Mouse (Mus musculus) lung, adult 2 months (tissue): ENCODE results near the gene Ckmt2. TPM values are rescaled to one million over a fixed set of nuclear protein-coding genes. Genes with fewer than 3 reads are reported as not detected.
A peak's percentile ranks its signal among the peaks of the same experiment; 100 is the strongest.

ENCODE experiments used
- DNase-seq: peaks from one replicate; pipeline ENCODE4 v3.0.0; 2022
- H3K4me1 ChIP-seq: fragments of 200-500 bp; 2 replicates; pipeline ENCODE4 v1.6.1; 2011; ENCODE audit warnings: low read length; ENCODE audit not compliant: control insufficient read depth, insufficient read depth
- H3K4me3 ChIP-seq: fragments of 200-500 bp; replicated peaks from 2 replicates; pipeline ENCODE3; 2011; ENCODE audit warnings: low read depth, mild to moderate bottlenecking, control low read depth, low read length; ENCODE audit errors: extremely low read depth
- CTCF ChIP-seq: fragments of 200-500 bp; IDR thresholded peaks from 2 replicates; pipeline ENCODE4 v1.5.1; 2011; ENCODE audit warnings: mild to moderate bottlenecking, low read length, control low read depth; ENCODE audit not compliant: insufficient read depth
- POLR2A ChIP-seq: fragments of 200-500 bp; IDR thresholded peaks from 2 replicates; pipeline ENCODE4 v1.6.1; 2011; ENCODE audit warnings: low read depth, mild to moderate bottlenecking, control low read depth, low read length, borderline replicate concordance; ENCODE audit errors: extremely low read depth
- WGBS: fragments of 180-500 bp; shearing (Covaris S2); methylation state at CpG from one replicate; pipeline ENCODE4 v1.1.7; 2018; 5-methylcytosine and 5-hydroxymethylcytosine counted together
- polyA plus RNA-seq: library from polyadenylated mRNA; depleted of rRNA; stranded (reverse); fragments of >200 nt; gene quantifications from 2 replicates; pipeline ENCODE4 v1.2.3, GENCODE M21; 2012

Gene Ckmt2
- polyA plus RNA-seq, 1 experiment, result 28.5 TPM

DNA sequence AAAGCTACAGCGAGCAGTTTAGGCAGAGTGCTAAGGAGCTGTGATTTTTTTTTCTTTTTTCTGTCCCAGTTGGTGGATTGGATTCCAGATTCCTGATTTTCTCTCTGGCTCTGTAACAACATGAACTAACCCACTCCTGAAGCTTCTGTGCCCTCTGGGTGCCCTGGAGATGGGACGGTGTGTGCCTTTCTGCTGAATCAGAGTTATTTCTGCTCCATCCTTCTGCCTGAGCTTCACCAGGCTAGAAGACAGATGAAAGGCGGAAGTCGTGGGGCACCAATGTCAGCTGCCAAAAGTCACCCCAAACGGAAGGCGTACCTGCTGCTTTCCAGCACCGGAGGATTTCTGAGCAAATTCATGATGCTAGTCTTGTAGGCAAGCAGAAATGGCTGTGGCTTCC is 2.1 kb downstream of the Ckmt2 start:
- no peaks in the 10 kb centered on the region for H3K4me1 ChIP-seq
- TF ChIP-seq CTCF (no peak), POLR2A (no peak)
- no peak overlapping the region for H3K4me3 ChIP-seq
- DNase-seq, result no peak
- 74% methylated on average over 7 of the region's 7 CpGs for WGBS

DNA sequence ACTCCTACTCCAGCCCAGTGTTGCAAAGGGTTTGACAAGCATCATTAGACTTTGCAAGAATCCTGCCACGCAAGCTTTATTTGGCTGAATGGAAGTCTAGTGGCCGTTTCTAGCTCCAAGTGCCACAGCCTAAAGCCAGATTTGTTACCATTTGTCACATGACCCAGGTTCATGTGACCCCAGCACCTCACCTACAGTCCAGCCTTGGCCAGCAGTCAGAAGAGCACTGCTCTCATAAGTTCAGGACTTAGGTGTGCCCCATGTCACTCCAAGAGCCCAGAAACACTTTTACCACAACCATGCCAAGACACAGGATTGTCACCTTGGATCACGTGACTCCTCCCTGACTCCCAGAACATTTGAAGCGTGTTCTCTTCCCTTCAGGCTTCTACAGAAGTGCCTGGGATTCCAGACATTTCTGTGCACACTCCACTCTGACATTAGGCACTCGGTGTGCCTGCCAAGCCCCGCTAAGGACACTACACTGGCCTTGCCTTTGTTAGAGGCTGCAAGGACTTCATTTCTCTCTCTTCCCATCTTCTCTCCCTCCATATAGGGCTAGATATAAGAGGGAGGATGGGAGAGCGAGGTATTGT is 2.9 kb downstream of the Ckmt2 start:
- peak; percentile 35 for DNase-seq
- 54% methylated on average over 7 of the region's 7 CpGs for WGBS
- H3K4me3 ChIP-seq, result no peak overlapping the region
- no peak for TF ChIP-seq CTCF
- no peak for TF ChIP-seq POLR2A
- no peaks in the 10 kb centered on the region for H3K4me1 ChIP-seq

DNA sequence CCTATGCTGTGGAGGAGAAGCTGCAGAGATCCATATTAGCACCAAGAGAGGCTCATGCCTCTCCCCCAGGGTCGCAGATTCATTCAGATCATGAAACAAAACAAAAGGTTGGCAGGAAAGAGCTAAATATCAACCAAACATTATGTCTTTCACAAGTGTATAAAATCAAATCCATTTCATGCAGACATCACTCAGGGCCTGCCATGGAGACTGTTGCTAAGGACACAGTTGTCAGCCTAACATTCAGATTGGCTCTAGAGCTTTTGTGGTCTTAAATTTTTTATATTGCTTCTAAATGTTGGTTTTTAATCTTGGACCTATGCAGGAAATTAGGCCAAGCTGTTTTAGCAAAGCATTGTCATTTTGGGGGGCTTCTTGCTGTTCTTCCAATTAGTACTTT is 8.1 kb downstream of the Ckmt2 start:
- DNase-seq, result no peak
- WGBS, result 90% methylated on average over 1 of the region's 1 CpGs
- TF ChIP-seq CTCF (no peak), POLR2A (no peak)
- H3K4me3 ChIP-seq, result no peak overlapping the region
- no peaks in the 10 kb centered on the region for H3K4me1 ChIP-seq

GRCm38 (mm10) chr13:91858835-91859234 is 17.9 kb downstream of the Ckmt2 start:
- TF ChIP-seq POLR2A (no peak), CTCF (no peak)
- WGBS, result 77% methylated on average over 7 of the region's 7 CpGs
- no peak for DNase-seq

DNA sequence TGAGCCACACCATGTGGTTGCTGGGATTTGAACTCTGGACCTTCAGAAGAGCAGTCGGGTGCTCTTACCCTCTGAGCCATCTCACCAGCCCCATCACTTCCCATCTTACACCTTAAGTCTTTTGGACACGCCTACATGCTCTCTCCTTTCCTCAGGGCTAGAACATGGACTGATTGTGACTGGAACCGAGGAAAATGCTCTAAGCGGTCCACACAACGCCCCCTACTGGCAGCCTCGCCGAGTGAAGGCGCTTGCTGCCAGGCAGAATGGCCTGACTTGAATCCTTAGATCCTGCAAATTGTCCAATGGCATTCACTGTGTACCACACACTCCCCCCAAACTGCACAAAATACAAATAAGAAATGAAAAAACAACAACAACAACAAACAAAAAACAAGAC is 19.3 kb downstream of the Ckmt2 start:
- TF ChIP-seq POLR2A (no peak), CTCF (no peak)
- no peak for DNase-seq
- no peak overlapping the region for H3K4me3 ChIP-seq
- no peaks in the 10 kb centered on the region for H3K4me1 ChIP-seq
- 73% methylated on average over 8 of the region's 8 CpGs for WGBS

More at GRCm38 (mm10) chr13:91858835-91859234, 17.9 kb downstream of the Ckmt2 start:
- Histone ChIP-seq H3K4me3 (no peak overlapping the region), H3K4me1 (no peaks in the 10 kb centered on the region)

GRCm38 (mm10) chr13:91854412-91854811 is 22.3 kb downstream of the Ckmt2 start:
- DNase-seq, result no peak
- no peak for TF ChIP-seq CTCF
- TF ChIP-seq POLR2A, result no peak
- 63% methylated on average over 3 of the region's 3 CpGs for WGBS
- Histone ChIP-seq H3K4me1 (no peaks in the 10 kb centered on the region), H3K4me3 (no peak overlapping the region)

DNA sequence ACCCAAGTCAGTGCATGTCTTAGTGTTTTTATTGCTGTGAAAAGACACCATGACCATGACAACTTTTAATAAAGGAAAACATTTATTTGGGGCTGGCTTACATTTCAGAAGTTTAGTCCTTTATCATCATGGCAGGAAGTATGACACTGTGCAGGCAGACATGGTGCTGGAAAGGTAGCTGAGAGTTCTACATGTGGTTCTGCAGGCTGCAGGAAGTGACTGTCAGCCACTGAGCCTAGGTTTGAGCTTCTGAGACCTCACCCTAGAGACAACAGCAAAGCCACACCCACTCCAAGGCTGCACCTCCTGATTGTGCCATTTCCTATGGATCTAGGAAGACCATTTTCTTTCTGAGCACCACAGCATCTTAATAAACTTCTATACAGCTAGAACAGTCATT is 48.8 kb downstream of the Ckmt2 start:
- H3K4me1 ChIP-seq, result no peaks in the 10 kb centered on the region
- no peak for TF ChIP-seq POLR2A
- TF ChIP-seq CTCF, result no peak
- no peak for DNase-seq

GRCm38 (mm10) chr13:91826066-91826465 is 50.6 kb downstream of the Ckmt2 start:
- H3K4me1 ChIP-seq, result no peaks in the 10 kb centered on the region
- no peak for TF ChIP-seq CTCF
- TF ChIP-seq POLR2A, result no peak
- H3K4me3 ChIP-seq, result no peak overlapping the region
- DNase-seq, result no peak
- WGBS, result 76% methylated on average over 2 of the region's 2 CpGs

More for the DNA sequence above, 48.8 kb downstream of the Ckmt2 start:
- H3K4me3 ChIP-seq, result no peak overlapping the region

DNA sequence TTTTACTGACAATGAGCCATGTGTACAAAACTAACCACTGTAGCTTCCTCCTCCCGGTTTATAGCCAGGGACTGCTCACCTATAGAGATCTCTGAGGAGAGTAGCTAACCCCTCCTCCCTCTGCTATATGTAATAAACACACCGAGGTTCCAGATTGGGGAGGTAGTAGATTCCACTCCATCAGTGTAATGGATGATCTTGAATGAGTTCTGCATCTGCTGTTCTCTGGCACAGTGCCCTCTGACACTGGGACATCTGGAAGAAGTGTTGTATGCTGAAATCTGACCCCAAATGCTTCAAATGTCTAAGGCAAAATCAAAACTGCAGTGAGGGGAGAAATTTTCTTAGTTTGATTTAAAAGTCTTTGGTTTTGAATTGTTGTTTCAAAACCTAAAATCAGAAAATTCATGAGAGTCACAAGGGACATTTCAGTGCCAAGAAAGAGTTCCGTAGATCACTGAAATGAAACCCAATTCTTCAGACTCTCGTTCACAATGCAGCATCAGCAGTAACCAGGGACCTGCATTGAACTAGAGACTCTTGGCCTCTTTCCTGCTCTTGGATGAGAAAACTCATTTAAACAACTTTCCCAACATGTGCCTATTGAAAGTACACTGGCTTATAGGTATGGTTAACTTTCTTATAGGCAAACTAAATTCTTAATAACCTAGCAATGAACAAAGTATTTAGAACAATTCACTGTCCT is 51.7 kb downstream of the Ckmt2 start:
- WGBS, result 52% methylated on average over 4 of the region's 4 CpGs
- no peak for TF ChIP-seq CTCF
- TF ChIP-seq POLR2A, result no peak
- Histone ChIP-seq H3K4me1 (no peaks in the 10 kb centered on the region), H3K4me3 (no peak overlapping the region)
- no peak for DNase-seq

GRCm38 (mm10) chr13:91823735-91824134 is 53.0 kb downstream of the Ckmt2 start:
- Histone ChIP-seq H3K4me3 (no peak overlapping the region), H3K4me1 (no peaks in the 10 kb centered on the region)
- TF ChIP-seq POLR2A (no peak), CTCF (no peak)
- no peak for DNase-seq
- WGBS, result 75% methylated on average over 6 of the region's 6 CpGs
